In the genomic region with DNA sequence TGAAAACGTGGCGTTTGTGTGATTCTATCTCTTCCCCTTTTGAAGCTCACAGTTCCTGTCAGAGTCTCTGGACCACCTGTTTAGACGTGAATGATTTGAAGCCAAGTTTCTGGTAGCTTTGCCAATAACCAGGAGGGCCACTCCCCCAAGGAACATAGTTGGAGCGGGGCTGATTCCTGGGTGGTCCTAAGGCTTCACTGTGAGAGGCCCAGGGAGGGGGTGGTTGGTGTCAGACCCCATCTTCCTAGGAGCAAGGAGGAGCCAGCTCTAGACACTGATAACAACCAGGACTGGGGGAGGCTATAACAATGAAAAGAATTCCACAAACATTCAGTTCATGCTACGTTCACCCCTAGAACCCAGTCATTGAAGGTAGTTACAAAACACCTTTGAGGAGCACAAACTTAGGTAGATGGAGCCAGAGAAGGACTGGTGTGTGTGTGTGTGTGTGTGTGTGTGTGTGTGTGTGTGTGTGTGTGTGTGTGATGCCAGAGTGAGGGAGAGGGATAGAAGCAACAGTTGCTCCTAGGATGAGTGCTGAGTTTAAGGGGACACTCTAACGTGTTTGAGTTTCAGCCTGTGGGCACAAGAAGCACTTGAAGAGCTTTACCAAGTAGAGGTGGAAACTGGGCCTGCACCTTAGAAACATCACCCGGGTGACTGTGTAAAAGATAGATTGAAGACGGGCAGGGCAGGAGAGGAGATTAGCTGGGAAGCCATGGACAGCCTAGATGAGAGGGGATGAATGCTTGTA, we compare ENCODE assay signal across 11 mouse cellular contexts.
"Had no signal": no experiment of that assay in that cellular context is flagged by ENCODE, and none has a peak within 500 bp of the region (broad histone marks: within the 10 kb centered on the region; RNA-seq: fewer than 3 reads in every experiment).

No protein-coding gene starts in this region.

- H3K27me3 ChIP-seq: liver, embryonic 15.5 days; midbrain, embryonic 13.5 days had no signal

- H3K4me3 ChIP-seq: layer of hippocampus, adult 2 months; limb, embryonic 10.5 days; liver, embryonic 15.5 days; midbrain, embryonic 13.5 days had no signal

- ATAC-seq: midbrain, embryonic 13.5 days had no signal

- H3K9me3 ChIP-seq: limb, embryonic 10.5 days; liver, embryonic 15.5 days; midbrain, embryonic 13.5 days had no signal

- H3K27ac ChIP-seq: layer of hippocampus, adult 2 months; limb, embryonic 10.5 days; liver, embryonic 15.5 days; midbrain, embryonic 13.5 days had no signal

- H3K4me1 ChIP-seq: liver, embryonic 15.5 days; midbrain, embryonic 13.5 days had no signal

- DNase-seq: kidney, adult 11 months; kidney, postnatal 10 days; kidney, postnatal 4 days; lung, postnatal 10 days; right cerebral cortex, postnatal 14 days; thymus, postnatal 36 days had no signal

- H3K36me3 ChIP-seq: limb, embryonic 10.5 days; liver, embryonic 15.5 days; midbrain, embryonic 13.5 days had no signal

- H3K4me2 ChIP-seq: liver, embryonic 11.5 days; liver, embryonic 15.5 days; midbrain, embryonic 13.5 days had no signal

- H3K9ac ChIP-seq: liver, embryonic 15.5 days; midbrain, embryonic 13.5 days had no signal
